Mouse (Mus musculus): Measurements from ENCODE around the gene Enah.

Gene Enah

GRCm38 (mm10) chr1:182019926-182020801, at the start of gene Enah:
TSS of gene Enah (minus strand) at chr1:182019990.
- DNase-seq (ENCODE audit: low spot score) = peak; percentile 58

DNA sequence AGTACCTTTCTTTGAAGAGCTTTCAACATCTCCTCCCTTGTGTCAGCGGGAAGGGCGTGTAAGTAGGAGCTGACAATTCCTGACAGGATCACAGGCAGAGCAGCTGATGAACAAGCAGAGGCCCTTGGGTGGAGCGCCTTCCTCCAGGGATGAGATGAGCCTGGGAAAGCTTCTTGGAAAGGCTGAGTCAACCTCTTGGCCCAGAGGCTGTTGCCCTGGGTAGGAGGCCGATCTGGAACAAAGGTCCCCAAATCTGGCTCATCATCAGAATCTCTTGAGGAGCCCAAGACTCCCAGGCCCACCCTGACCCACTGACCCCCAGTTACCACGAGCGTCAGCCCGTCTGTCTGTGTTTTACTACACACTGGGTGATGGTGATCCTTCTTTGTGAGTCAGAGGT, 48.3 kb upstream of the Enah start:
- no peak for DNase-seq (ENCODE audit: low spot score)

- no peak for DNase-seq (ENCODE audit: low spot score)
These were observed 47.0 kb upstream of the Enah start for GRCm38 (mm10) chr1:182066527-182067465.

DNA sequence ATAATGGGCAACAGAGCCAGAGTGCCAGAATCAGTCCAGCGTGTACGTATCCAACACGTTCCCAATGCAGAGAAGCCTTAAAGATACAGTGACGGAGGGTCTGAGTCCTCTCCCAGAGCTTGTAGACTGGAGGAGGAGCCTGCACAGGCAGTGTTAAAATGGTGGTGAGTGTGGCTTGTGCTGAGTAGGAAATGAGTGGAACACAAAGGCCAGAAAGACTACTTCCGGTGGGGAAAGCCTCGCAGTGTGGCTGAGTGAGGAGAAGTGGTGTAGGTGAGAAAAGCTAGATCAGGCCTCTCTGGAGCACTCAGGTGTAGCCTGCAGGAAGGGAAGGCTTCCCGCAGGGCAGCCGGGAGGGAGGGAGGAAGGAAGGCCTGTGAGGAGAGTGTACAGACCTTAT, 43.9 kb upstream of the Enah start:
- DNase-seq (ENCODE audit: low spot score) = no peak

DNA sequence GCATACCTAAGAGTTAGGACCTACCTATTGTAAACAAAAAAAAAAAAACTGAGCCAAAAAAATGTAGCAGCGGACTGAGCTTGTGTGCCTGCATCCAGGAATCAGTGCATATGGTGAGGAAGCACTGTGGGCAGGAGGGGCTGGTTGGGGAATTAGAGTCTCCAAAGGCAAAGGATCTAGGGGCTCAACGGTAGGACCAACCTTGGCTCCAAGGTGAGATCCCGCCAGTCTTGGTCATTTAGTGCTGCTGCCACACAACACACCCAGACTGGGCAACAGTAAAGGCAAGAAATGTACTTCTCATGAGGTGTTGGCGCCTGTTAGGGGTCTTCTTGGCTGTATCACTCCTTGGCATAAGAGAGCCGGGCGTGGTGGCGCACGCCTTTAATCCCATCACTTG, 43.0 kb upstream of the Enah start:
- no peak for DNase-seq (ENCODE audit: low spot score)

DNA sequence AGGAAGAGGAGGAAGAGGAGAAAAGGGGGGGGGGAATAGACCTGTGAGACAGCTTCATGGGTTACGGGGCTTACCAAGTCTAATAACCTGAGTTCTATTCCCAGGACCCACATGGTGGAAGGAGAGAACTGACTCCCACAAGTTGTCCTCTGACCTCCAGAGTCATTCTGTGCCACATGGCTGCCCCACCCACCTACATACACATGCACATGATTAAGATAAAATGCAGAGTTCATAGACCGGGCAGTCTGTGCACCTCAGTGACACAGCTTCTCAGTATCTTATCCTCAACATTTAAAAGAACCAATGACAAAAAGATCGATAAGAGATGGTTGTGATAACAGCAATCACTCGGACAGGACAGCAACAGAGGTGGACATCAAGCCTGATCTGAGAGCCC, 41.4 kb upstream of the Enah start:
- DNase-seq (ENCODE audit: low spot score) = no peak

DNA sequence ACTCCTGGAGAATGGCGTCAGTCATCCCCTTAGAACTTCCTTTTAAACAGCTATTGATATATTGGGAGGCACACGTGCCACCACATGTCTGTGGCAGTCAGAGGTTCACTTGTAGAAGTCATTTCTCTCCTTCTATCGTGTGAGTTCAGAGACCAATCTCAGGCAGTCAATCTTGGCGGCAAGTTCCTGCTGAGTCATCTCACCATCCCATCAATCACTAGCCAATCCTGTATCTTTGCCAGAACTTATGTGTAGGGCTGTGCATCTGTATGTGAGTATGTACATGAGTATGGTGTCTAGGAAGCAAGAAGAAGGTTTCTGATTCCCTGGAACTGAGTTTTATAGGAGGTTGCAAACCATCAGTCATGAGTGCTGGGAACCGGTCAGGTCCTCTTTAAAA, 40.0 kb upstream of the Enah start:
- DNase-seq (ENCODE audit: low spot score) = no peak

GRCm38 (mm10) chr1:182057998-182058397, 38.2 kb upstream of the Enah start:
- DNase-seq (ENCODE audit: low spot score) = no peak

DNA sequence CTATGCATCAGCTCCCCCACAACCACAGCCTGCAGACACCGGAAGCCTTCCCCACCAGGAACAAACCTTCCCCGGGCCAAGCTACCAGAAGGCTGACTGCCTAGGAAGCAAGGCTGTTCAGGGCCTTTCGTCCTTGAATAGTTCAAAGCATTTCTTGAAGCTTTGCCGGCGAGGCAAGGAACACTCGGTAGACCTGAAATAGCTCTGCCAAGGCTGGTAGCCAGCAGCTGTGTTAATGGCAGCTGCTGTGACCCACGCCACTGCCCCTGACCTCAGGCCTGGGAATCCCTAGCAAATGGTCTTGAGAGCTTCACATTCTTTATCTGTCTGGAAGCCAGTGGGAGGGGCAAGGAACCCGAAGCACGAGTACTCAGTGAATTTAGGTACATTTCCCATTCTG, 35.3 kb upstream of the Enah start:
- no peak for DNase-seq (ENCODE audit: low spot score)

- DNase-seq (ENCODE audit: low spot score) = no peak
These were observed 34.9 kb upstream of the Enah start for GRCm38 (mm10) chr1:182054651-182055050.

GRCm38 (mm10) chr1:182052973-182053372, 33.2 kb upstream of the Enah start:
- DNase-seq (ENCODE audit: low spot score) = no peak

- DNase-seq (ENCODE audit: low spot score) = no peak
These were observed 32.6 kb upstream of the Enah start for GRCm38 (mm10) chr1:182052385-182052784.

DNA sequence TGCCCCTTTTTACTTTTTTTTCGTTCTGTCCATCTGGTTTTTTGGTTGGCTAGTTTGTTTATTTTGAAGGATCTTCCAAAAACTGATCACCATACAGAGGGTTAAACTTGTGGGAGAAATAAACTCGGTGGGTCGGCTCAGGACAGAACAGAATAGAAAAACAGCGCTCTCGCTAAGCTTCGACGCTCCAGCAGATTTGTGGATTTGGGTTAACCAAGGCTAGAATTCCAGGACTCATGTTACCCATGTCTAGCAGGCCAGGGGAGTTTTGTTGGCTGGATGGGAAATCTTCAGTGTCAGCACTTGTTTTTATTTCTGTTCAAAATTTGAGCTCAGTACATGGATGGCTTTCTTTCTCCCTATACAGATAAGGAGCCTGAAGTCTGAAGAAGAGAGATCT, 30.0 kb upstream of the Enah start:
- no peak for DNase-seq (ENCODE audit: low spot score)

DNA sequence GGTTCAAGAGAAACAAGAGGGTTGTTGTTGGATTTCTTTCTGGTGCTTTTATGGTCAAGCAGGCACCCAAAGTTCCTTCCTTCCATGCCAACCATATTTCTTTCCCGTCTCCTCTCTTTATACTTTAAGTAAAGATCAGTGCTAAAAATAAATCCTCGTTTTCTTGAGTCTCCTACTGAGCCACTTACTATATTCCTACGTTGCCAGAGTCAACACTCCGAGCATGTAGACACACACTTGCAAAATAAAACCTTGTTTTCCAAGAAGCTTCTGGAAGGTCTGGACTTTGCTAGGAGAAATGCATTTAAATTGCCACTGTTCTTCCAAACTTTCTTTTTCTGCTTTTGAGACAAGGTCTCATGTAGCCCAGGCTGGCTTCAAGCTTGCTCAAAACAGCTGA, 28.3 kb upstream of the Enah start:
- no peak for DNase-seq (ENCODE audit: low spot score)

DNA sequence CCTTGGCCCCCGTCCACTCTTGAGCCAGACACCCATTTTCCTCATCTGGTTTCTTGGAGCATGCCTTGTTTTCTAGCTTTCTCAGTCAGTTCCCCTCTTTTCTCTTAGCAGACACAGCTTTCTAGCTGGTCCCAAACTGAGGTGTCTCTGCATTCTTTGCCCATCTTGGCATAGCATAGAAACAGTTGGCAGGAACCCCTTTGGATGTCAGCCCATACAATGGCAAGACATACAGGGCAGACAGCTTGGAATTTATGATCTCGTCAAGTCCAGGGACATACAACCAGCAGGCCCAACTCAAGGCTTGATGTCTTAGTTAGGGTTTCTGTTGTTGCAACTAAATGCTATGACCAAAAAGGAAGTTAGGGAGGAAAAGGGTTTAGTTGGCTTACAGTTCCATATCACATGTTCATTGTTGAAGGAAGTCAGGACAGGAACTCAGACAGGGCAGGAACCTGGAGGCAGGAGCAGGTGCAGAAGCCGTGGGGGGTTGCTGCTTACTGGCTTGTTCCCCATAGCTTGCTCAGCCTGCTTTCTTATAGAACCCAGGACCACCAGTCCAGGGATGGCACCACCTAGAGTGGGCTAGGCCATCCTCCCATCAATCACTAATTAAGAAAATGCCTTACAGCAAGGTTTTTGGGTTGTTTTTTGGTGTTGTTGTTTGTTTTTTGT, 27.4 kb upstream of the Enah start:
- no peak for DNase-seq (ENCODE audit: low spot score)

DNA sequence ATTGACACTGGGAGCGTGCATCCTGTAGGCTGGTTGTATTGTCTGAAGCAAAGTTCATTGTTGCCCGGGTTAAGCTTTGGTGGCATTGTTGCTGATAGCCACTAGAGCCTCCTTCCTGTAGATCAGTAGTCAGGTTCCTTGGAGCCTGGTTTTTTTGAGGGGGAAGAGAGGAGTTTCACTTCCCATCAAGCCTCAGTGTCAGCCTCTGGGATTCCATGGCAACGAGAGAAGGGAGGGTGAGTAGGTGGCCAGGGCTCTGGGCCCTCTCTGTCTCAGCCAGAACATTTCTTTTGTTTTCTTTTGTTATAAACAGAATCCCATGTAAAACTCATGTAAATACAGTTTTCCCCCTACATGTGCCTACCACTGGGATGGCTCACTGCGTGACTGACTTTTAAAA, 25.4 kb upstream of the Enah start:
- no peak for DNase-seq (ENCODE audit: low spot score)

DNA sequence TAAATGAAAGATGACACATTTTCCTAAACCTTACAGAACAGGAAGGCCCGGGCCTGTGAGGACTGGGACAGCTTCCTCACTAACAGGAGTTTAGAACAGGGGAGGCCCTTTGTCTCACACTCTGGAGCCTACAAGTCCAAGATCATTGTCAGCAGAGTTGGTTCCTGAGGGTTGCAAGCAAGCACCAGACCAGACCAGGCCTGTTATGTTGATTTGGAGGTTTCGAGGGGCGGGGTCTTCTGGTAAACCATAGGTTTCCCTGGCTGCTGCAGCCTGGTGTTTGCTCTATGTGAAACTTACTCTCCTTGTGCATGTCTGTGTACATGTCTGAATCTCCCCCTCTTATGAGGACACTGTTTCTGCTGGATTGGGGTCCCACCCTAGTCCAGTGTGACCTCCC, 20.7 kb upstream of the Enah start:
- no peak for DNase-seq (ENCODE audit: low spot score)

DNA sequence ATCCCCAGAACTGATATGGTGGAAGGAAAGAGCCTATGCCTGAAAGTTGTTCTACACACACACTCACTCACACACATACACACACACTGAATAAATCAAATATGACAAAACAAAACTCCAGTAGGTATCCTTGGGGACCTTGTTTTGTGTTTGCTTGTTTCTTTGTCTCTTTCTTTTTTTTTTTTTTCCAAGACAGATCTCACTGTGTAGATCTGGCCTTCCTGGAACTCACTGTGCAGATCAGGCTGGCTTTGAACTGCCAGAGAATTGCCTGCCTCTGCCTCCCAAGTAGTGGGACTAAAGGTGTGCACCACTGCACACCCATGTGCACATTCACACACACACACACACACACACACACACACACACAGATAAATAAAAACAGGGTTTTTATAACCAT, 12.0 kb upstream of the Enah start:
- DNase-seq (ENCODE audit: low spot score) = no peak

DNA sequence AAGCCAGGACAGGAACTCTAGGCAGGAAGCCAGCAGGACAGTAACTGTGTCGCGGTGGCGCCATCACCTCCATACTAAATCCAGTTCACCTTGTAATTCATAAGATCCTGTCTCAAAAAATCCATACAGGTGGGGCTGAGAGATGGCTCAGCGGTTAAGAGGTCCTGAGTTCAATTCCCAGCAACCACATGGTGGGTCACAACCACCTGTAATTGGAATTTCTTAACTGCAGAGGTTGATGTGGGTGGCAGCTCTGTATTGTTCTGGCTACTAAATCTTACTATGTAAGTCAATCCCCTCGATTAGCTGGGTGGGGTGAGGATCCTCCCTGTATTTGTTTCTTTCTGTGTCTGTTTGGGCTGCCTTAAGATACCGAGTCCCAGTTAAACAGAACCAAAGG, 11.3 kb upstream of the Enah start:
- no peak for DNase-seq (ENCODE audit: low spot score)

- DNase-seq (ENCODE audit: low spot score) = no peak
These were observed 10.3 kb upstream of the Enah start for GRCm38 (mm10) chr1:182029989-182030649.

- DNase-seq (ENCODE audit: low spot score) = no peak
These were observed 8.7 kb upstream of the Enah start for GRCm38 (mm10) chr1:182028231-182029210.
